Mouse (Mus musculus): ENCODE results near the gene Alkbh6.

GRCm38 (mm10) chr7:30322865-30323264, 14.3 kb downstream of the Alkbh6 start:
- TF ChIP-seq GATA2 (IDR thresholded peaks at IDR 0.05; ENCODE audit: borderline replicate concordance, low read depth, low read length) (no peak), POLR2AphosphoS5 (IDR thresholded peaks at IDR 0.05; ENCODE audit: insufficient replicate concordance, low read depth, low read length) (no peak)
